Mouse (Mus musculus): ENCODE data around the gene Nkapl. TPM values are rescaled to one million over a fixed set of nuclear protein-coding genes. Genes with fewer than 3 reads are reported as not detected.
A peak's percentile ranks its signal among the peaks of the same experiment; 100 is the strongest.
"Not testable (repeated sequence)": the region's sequence is repeated elsewhere in the genome, so short reads cannot be mapped to it uniquely, and the experiment has no call there.

The Nkapl gene
- 2.9 and 4.9 TPM in 2 replicates for polyA plus RNA-seq (2015; fragmentation: Nextera tagmentation; extraction: Ambion mirVana)

GRCm38 (mm10) chr13:21468061-21469019 lies at the start of gene Nkapl:
Nkapl (minus strand) TSS chr13:21468509.
- Histone ChIP-seq H3K4me2 (peak within 1 kb of the TSS; percentile 70), H3K4me3 (peak within 1 kb of the TSS; percentile 54), H3K36me3 (replicated peaks) (no peaks in the 10 kb centered on the region; the same call in 1 of the 2 replicates), H3K27me3 (replicated peaks) (peaks cover 11% of the 10 kb centered on the region), H3K27ac (peak within 1 kb of the TSS; percentile 77), H3K9me3 (no peaks in the 10 kb centered on the region), H3K9ac (peak within 1 kb of the TSS; percentile 69), H3K4me1 (peaks cover 10% of the 10 kb centered on the region; the same call in 1 of the 2 replicates)
- under 1% methylated on average over 53 of the region's 54 CpGs for WGBS
- peak; percentile 100 for ATAC-seq (replicated peaks)

GRCm38 (mm10) chr13:21506221-21506649 lies 37.9 kb upstream of the Nkapl start:
- peak; percentile 100 for ATAC-seq (replicated peaks)
- H3K9me3 ChIP-seq, result no peaks in the 10 kb centered on the region
- H3K4me2 ChIP-seq, result peak overlapping the region; percentile 57
- no peaks in the 10 kb centered on the region for H3K36me3 ChIP-seq (replicated peaks)
- under 1% methylated on average over 21 of the region's 21 CpGs for WGBS
- no peaks in the 10 kb centered on the region for H3K27me3 ChIP-seq (replicated peaks)
- H3K4me1 ChIP-seq, result peaks cover 2% of the 10 kb centered on the region; the same call in 1 of the 2 replicates
- H3K9ac ChIP-seq, result peak overlapping the region; percentile 42
- H3K27ac ChIP-seq, result peak overlapping the region; percentile 73
- H3K4me3 ChIP-seq, result peak overlapping the region; percentile 50

- H3K4me1 ChIP-seq, result peaks cover 2% of the 10 kb centered on the region; the same call in 1 of the 2 replicates
- no peaks in the 10 kb centered on the region for H3K9me3 ChIP-seq
- ATAC-seq (replicated peaks), result no peak
- H3K36me3 ChIP-seq (replicated peaks), result no peaks in the 10 kb centered on the region
- no peaks in the 10 kb centered on the region for H3K27me3 ChIP-seq (replicated peaks)
- no peak overlapping the region for H3K27ac ChIP-seq
- 92% methylated on average over 5 of the region's 5 CpGs for WGBS
- no peak overlapping the region for H3K4me3 ChIP-seq
- H3K4me2 ChIP-seq, result no peak overlapping the region
- no peak overlapping the region for H3K9ac ChIP-seq
Observed at GRCm38 (mm10) chr13:21502296-21502695, 34.0 kb upstream of the Nkapl start.

- H3K9me3 ChIP-seq; H3K27ac ChIP-seq; H3K4me1 ChIP-seq; H3K36me3 ChIP-seq (replicated peaks); H3K27me3 ChIP-seq (replicated peaks); H3K4me2 ChIP-seq; H3K4me3 ChIP-seq; H3K9ac ChIP-seq; ATAC-seq (replicated peaks): not testable (repeated sequence)
- 92% methylated on average over 17 of the region's 17 CpGs for WGBS
Observed at GRCm38 (mm10) chr13:21501182-21501581, 32.9 kb upstream of the Nkapl start, which contains the start of gene Gm11273. Gm11273 (minus strand) TSS chr13:21501418.

- ATAC-seq (replicated peaks), result no peak
- 95% methylated on average over 21 of the region's 21 CpGs for WGBS
Observed at GRCm38 (mm10) chr13:21495080-21495479, 26.8 kb upstream of the Nkapl start, which contains the start of gene AK157302. AK157302 (plus strand) TSS chr13:21495223.

GRCm38 (mm10) chr13:21492847-21493246 lies 24.5 kb upstream of the Nkapl start:
- ATAC-seq (replicated peaks), result no peak
- no peaks in the 10 kb centered on the region for H3K4me1 ChIP-seq
- H3K4me3 ChIP-seq, result no peak overlapping the region
- H3K4me2 ChIP-seq, result no peak overlapping the region
- peaks cover 3% of the 10 kb centered on the region; the same call in 1 of the 2 replicates for H3K36me3 ChIP-seq (replicated peaks)
- 94% methylated on average over 5 of the region's 5 CpGs for WGBS
- H3K27ac ChIP-seq, result no peak overlapping the region
- H3K9ac ChIP-seq, result no peak overlapping the region
- no peaks in the 10 kb centered on the region for H3K9me3 ChIP-seq
- H3K27me3 ChIP-seq (replicated peaks), result no peaks in the 10 kb centered on the region

More at GRCm38 (mm10) chr13:21495080-21495479, 26.8 kb upstream of the Nkapl start, which contains the start of gene AK157302:
- Histone ChIP-seq H3K4me2 (no peak within 1 kb of the TSS), H3K9ac (no peak within 1 kb of the TSS), H3K27ac (no peak within 1 kb of the TSS), H3K4me1 (no peaks in the 10 kb centered on the region), H3K4me3 (no peak within 1 kb of the TSS), H3K36me3 (replicated peaks) (no peaks in the 10 kb centered on the region), H3K27me3 (replicated peaks) (no peaks in the 10 kb centered on the region), H3K9me3 (no peaks in the 10 kb centered on the region)

GRCm38 (mm10) chr13:21486881-21487280 lies 18.6 kb upstream of the Nkapl start:
- Histone ChIP-seq H3K9ac (no peak overlapping the region), H3K4me2 (no peak overlapping the region), H3K27me3 (replicated peaks) (no peaks in the 10 kb centered on the region), H3K9me3 (no peaks in the 10 kb centered on the region; the same call in 1 of the 2 replicates), H3K4me1 (no peaks in the 10 kb centered on the region), H3K27ac (no peak overlapping the region), H3K4me3 (no peak overlapping the region), H3K36me3 (replicated peaks) (peaks cover 29% of the 10 kb centered on the region)
- 96% methylated on average over 1 of the region's 1 CpGs for WGBS
- ATAC-seq (replicated peaks), result no peak

- H3K9ac ChIP-seq, result peak within 1 kb of the TSS; percentile 69
- H3K27ac ChIP-seq, result peak within 1 kb of the TSS; percentile 86
- ATAC-seq (replicated peaks), result peak; percentile 93
- not testable (repeated sequence) for H3K9me3 ChIP-seq; H3K36me3 ChIP-seq (replicated peaks); H3K27me3 ChIP-seq (replicated peaks)
- H3K4me2 ChIP-seq, result peak within 1 kb of the TSS; percentile 61
- peaks cover 16% of the 10 kb centered on the region for H3K4me1 ChIP-seq
- WGBS, result 2% methylated on average over 29 of the region's 31 CpGs
- H3K4me3 ChIP-seq, result peak within 1 kb of the TSS; percentile 71
Observed at GRCm38 (mm10) chr13:21478759-21479670, 10.7 kb upstream of the Nkapl start, which contains the start of the genes Zkscan4 and Gm10065. Zkscan4 (plus strand) TSS chr13:21478907. Gm10065 (minus strand) TSS chr13:21479441.

- no peak overlapping the region for H3K27ac ChIP-seq
- H3K4me2 ChIP-seq, result no peak overlapping the region
- H3K36me3 ChIP-seq (replicated peaks), result no peaks in the 10 kb centered on the region; the same call in 1 of the 2 replicates
- no peak overlapping the region for H3K9ac ChIP-seq
- H3K9me3 ChIP-seq, result no peaks in the 10 kb centered on the region
- ATAC-seq (replicated peaks), result no peak
- no peak overlapping the region for H3K4me3 ChIP-seq
- WGBS, result 26% methylated on average over 4 of the region's 4 CpGs
- H3K27me3 ChIP-seq (replicated peaks), result peaks cover under 1% of the 10 kb centered on the region
- peaks cover 8% of the 10 kb centered on the region; the same call in 1 of the 2 replicates for H3K4me1 ChIP-seq
Observed at GRCm38 (mm10) chr13:21472427-21472826, 4.1 kb upstream of the Nkapl start.

GRCm38 (mm10) chr13:21469097-21469496 lies 788 bp upstream of the Nkapl start:
- 0 out of 2 replicates have a peak overlapping the region, but pooled peaks have one; percentile 54 for H3K4me3 ChIP-seq
- H3K4me2 ChIP-seq, result peak overlapping the region; percentile 70
- peaks cover 10% of the 10 kb centered on the region; the same call in 1 of the 2 replicates for H3K4me1 ChIP-seq
- no peak overlapping the region for H3K27ac ChIP-seq
- WGBS, result 16% methylated on average over 9 of the region's 9 CpGs
- peaks cover 11% of the 10 kb centered on the region for H3K27me3 ChIP-seq (replicated peaks)
- no peak overlapping the region for H3K9ac ChIP-seq
- ATAC-seq (replicated peaks), result no peak
- H3K36me3 ChIP-seq (replicated peaks), result no peaks in the 10 kb centered on the region; the same call in 1 of the 2 replicates
- H3K9me3 ChIP-seq, result no peaks in the 10 kb centered on the region

- ATAC-seq (replicated peaks), result no peak
- Histone ChIP-seq H3K27ac (no peak overlapping the region), H3K36me3 (replicated peaks) (no peaks in the 10 kb centered on the region; the same call in 1 of the 2 replicates), H3K9ac (no peak overlapping the region), H3K4me3 (peak overlapping the region; percentile 54; the same call in 1 of the 2 replicates), H3K27me3 (replicated peaks) (peaks cover 11% of the 10 kb centered on the region), H3K4me2 (peak overlapping the region; percentile 70; the same call in 1 of the 2 replicates), H3K9me3 (no peaks in the 10 kb centered on the region), H3K4me1 (peaks cover 10% of the 10 kb centered on the region; the same call in 1 of the 2 replicates)
- 85% methylated on average over 10 of the region's 10 CpGs for WGBS
Observed at GRCm38 (mm10) chr13:21467336-21467735, 973 bp downstream of the Nkapl start.
